21 mouse cellular contexts compared by ENCODE assay signal in genomic region chr17:5329478-5329877, GRCm38 (mm10).
"Had no signal": no experiment of that assay in that cellular context is flagged by ENCODE, and none has a peak within 500 bp of the region (broad histone marks: within the 10 kb centered on the region; RNA-seq: fewer than 3 reads in every experiment).

No protein-coding gene starts in this region.

- H3K4me3 ChIP-seq: intestine, embryonic 15.5 days; kidney, embryonic 15.5 days; limb, embryonic 10.5 days; limb, embryonic 13.5 days; liver, embryonic 12.5 days; liver, embryonic 15.5 days; lung, embryonic 15.5 days; midbrain, embryonic 10.5 days; midbrain, embryonic 15.5 days; neural tube, embryonic 12.5 days; neural tube, embryonic 15.5 days had no signal

- H3K27ac ChIP-seq: intestine, embryonic 15.5 days; kidney, embryonic 15.5 days; limb, embryonic 10.5 days; limb, embryonic 13.5 days; liver, embryonic 12.5 days; liver, embryonic 15.5 days; lung, embryonic 15.5 days; midbrain, embryonic 10.5 days; midbrain, embryonic 15.5 days; neural tube, embryonic 12.5 days; neural tube, embryonic 15.5 days had no signal

- DNase-seq: kidney, adult 11 months; kidney, adult 8-10 months; kidney, postnatal 36 days; liver; lung, adult 18-20 months; lung, postnatal 10 days; lung, postnatal 36 days; thymus, adult 2 months; thymus, postnatal 14 days; thymus, postnatal 4 days had no signal
